Mouse (Mus musculus) forebrain, postnatal 0 days (tissue): ENCODE measurements at regions not wholly inside any gene's neighbourhood (a gene's known extent, or its start where the extent isn't known, plus 50 kb on each side); places are given as distances from the start of the nearest gene placed in this dataset.

ENCODE experiments used
- ATAC-seq: fragments of 200-750 bp; cut with Nextera tagmentation; 2 replicates; pipeline ENCODE4 v1.8.0; 2017; ENCODE audit warnings: mild to moderate bottlenecking, moderate library complexity
- DNase-seq: peaks from one replicate; pipeline ENCODE4 v3.0.0-alpha.2; 2015
- H3K27ac ChIP-seq: fragments of 300-500 bp; sonication (generic); 2 replicates; pipeline ENCODE4 v1.5.1; 2014; ENCODE audit warnings: low read depth, mild to moderate bottlenecking, antibody characterized with exemption, low read length, moderate library complexity, mixed read lengths
- H3K27me3 ChIP-seq: fragments of 300-500 bp; sonication (generic); 2 replicates; pipeline ENCODE4 v1.6.1; 2014; ENCODE audit warnings: mild to moderate bottlenecking, low read length, mixed read lengths; ENCODE audit not compliant: insufficient read depth
- H3K36me3 ChIP-seq: fragments of 300-500 bp; sonication (generic); 2 replicates; pipeline ENCODE4 v1.6.1; 2014; ENCODE audit warnings: mild to moderate bottlenecking, moderate library complexity; ENCODE audit not compliant: insufficient read depth
- H3K4me1 ChIP-seq: fragments of 300-500 bp; sonication (generic); 2 replicates; pipeline ENCODE4 v1.6.1; 2014; ENCODE audit warnings: antibody characterized with exemption; ENCODE audit not compliant: insufficient read depth
- H3K4me2 ChIP-seq: fragments of 300-500 bp; sonication (generic); 2 replicates; pipeline ENCODE4 v1.6.1; 2014; ENCODE audit warnings: low read depth, mild to moderate bottlenecking, moderate library complexity
- H3K4me3 ChIP-seq: fragments of 300-500 bp; sonication (generic); 2 replicates; pipeline ENCODE4 v1.5.1; 2014; ENCODE audit warnings: low read depth, low read length, mixed read lengths
- H3K9ac ChIP-seq: fragments of 300-500 bp; sonication (generic); 2 replicates; pipeline ENCODE4 v1.6.1; 2014; ENCODE audit warnings: mild to moderate bottlenecking
- H3K9me3 ChIP-seq: fragments of 300-500 bp; sonication (generic); 2 replicates; pipeline ENCODE4 v1.6.1; 2016; ENCODE audit warnings: low read length
- CTCF ChIP-seq: sonication (generic); IDR thresholded peaks from 2 replicates; pipeline ENCODE4 v1.5.1; 2016; ENCODE audit warnings: antibody characterized with exemption, control low read depth, low read depth
- WGBS: fragments of 180-500 bp; shearing (Covaris S2); extraction: QIAGEN DNeasy Blood & Tissue Kit; methylation state at CpG from one replicate; pipeline ENCODE4 v1.1.7; 2014; 5-methylcytosine and 5-hydroxymethylcytosine counted together

DNA sequence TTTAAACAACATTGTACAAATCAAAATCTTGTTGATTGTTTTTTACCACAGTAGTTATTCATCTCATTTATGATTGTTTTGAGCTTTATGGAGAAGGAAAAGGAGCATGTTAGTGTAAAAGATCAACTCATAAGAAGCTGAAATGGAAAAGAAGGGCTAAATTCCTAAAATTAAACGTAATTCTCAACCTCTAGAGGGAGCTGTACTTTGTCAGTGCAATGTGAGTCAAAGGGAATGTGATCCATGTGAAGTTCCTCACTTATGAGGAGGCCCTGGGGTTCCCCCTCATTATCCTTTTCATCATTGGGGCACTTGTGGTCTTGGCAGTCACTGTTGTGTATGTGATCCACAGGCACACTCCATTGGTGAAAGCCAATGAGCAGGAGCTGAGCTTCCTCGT lies 54.0 kb upstream of the Vmn2r7 start:
- H3K4me1 ChIP-seq = no peaks in the 10 kb centered on the region
- no peak for DNase-seq
- no peak for TF ChIP-seq CTCF
- no peaks in the 10 kb centered on the region for H3K9me3 ChIP-seq
- no peak overlapping the region for H3K4me3 ChIP-seq
- H3K4me2 ChIP-seq = no peak overlapping the region
- WGBS = 60% methylated on average over 2 of the region's 2 CpGs
- ATAC-seq = no peak
- H3K9ac ChIP-seq = no peak overlapping the region
- H3K27me3 ChIP-seq = no peaks in the 10 kb centered on the region
- H3K27ac ChIP-seq = no peak overlapping the region
- no peaks in the 10 kb centered on the region for H3K36me3 ChIP-seq

DNA sequence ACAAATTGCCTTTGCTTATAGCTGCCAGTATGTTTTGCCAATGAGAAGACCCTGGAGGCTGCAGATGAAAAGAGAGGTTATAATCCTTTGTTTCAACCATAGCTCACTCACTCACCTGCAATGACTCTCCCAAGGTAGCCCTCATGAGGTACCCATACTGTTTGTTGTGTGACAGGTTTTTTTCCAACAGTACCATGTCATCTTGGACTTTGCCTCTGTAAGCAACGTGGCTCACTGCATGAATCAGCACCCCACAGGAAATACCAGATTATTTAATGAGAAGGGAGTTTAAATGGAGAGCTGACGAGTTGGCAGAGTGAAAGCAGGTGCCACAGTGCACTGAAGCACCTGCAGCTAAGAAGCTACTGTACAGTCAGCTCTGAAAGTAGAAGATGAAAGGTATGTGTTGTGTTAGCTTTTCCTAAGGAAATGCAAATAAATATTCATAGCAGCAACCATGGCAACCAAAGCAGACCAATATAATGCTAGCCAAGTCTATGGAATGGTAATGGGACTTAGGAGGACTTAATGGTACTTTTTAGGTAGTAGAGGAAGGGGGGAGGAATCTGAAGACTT lies 56.8 kb upstream of the Vmn2r7 start:
- 33% methylated on average over 2 of the region's 2 CpGs for WGBS
- no peaks in the 10 kb centered on the region for H3K9me3 ChIP-seq
- TF ChIP-seq CTCF = no peak
- no peaks in the 10 kb centered on the region for H3K27me3 ChIP-seq
- no peaks in the 10 kb centered on the region for H3K4me1 ChIP-seq
- DNase-seq (no peak), ATAC-seq (no peak)
- no peak overlapping the region for H3K27ac ChIP-seq
- no peak overlapping the region for H3K4me3 ChIP-seq
- no peak overlapping the region for H3K9ac ChIP-seq
- H3K36me3 ChIP-seq = no peaks in the 10 kb centered on the region
- no peak overlapping the region for H3K4me2 ChIP-seq

DNA sequence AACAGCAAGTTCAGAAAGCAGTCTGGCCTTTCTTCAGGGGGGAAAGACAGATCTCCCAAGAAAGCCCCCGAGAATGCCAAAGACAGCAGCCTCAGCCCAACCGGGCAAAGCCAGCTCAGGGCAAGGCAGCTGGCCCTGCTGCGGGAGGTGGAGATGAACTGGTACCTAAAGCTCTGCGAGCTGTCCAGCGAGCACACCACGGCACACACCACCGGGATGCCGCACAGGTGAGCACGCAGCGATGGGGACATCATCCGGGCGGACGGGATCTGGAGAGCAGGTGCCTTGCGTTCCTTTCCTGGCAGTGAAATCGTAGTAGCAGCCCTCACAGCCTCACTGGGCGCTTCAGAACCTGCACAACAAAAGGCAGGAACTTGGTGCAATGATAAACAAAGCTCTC lies 104.7 kb upstream of the Vmn2r7 start:
- TF ChIP-seq CTCF = no peak
- ATAC-seq = no peak
- 6% methylated on average over 16 of the region's 16 CpGs for WGBS
- Histone ChIP-seq H3K4me1 (peaks cover 3% of the 10 kb centered on the region; the same call in 1 of the 2 replicates), H3K9me3 (no peaks in the 10 kb centered on the region), H3K4me3 (peak overlapping the region; percentile 37), H3K9ac (peak overlapping the region; percentile 45), H3K27ac (no peak overlapping the region), H3K36me3 (no peaks in the 10 kb centered on the region), H3K4me2 (peak overlapping the region; percentile 60), H3K27me3 (no peaks in the 10 kb centered on the region)
- DNase-seq = no peak

DNA sequence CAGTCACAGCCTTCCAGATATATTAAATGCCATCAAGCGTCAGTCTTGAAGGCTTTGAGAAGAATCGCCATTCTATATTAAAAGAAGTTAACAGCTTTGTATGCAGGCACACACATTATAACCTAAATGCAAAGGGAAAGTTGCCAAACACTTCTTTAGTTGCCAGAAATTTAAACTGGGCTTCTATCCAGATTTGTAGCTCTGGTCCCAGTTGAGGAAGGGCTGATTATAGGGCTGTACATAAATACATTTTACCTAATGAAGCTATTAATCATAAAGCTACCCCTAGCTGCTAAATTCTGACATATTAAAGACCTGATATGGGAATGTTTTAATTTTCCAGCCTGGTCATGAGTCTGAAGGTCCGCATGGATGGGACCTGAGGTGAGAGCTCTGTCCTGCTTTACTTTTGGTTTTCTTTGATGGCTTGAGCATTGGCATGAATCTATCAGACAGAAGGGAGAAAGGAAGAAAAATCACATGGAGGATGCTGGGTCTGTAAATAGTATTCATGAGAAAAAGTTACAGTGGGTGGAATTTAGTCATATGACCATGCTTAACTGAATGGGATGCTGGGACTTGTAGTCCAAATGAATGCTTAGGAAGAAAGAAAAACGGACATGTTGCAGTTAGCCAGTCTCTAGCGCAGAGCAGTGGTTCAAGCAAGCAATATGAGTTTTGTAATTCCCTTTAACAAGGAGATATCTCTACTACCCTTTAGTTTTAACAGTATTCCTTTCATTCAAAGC lies 120.3 kb upstream of the Vmn2r7 start:
- peak; percentile 82 for ATAC-seq
- Histone ChIP-seq H3K9ac (no peak overlapping the region), H3K27me3 (no peaks in the 10 kb centered on the region), H3K4me1 (peaks cover 6% of the 10 kb centered on the region; the same call in 1 of the 2 replicates), H3K9me3 (no peaks in the 10 kb centered on the region), H3K36me3 (no peaks in the 10 kb centered on the region), H3K4me2 (no peak overlapping the region), H3K27ac (no peak overlapping the region), H3K4me3 (no peak overlapping the region)
- no peak for TF ChIP-seq CTCF
- DNase-seq = peak; percentile 45
- 63% methylated on average over 5 of the region's 5 CpGs for WGBS

DNA sequence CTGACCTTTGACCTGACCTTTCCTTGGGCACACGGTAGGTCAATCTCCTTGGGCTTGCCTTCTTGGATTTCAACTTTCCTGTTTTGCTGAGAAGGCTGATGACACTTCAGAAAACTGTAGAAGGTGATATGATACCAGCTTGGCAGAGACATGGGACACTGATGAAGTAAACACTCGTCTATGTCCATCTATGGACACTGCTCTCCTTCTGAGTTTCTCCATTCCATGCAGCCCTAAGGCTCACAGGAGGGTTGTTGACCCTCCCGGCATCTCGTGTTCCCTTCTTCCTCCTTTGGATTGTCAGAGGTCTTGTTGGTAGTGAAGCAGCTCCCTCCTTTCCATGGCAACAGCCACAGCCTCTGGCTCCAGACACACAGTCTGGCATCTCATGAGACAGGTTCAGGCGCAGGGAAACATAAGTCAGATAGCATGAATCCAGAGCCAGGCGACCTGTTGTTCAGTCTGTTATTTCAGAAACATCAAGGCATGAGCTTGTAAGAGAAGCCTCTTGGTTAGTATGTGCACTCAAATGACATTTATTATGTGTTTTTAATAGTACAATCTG lies 120.9 kb upstream of the Vmn2r7 start:
- Histone ChIP-seq H3K27ac (no peak overlapping the region), H3K9me3 (no peaks in the 10 kb centered on the region), H3K4me2 (no peak overlapping the region), H3K9ac (no peak overlapping the region), H3K4me3 (no peak overlapping the region), H3K27me3 (no peaks in the 10 kb centered on the region), H3K4me1 (peaks cover 6% of the 10 kb centered on the region; the same call in 1 of the 2 replicates), H3K36me3 (no peaks in the 10 kb centered on the region)
- WGBS = 70% methylated on average over 6 of the region's 6 CpGs
- ATAC-seq = peak; percentile 79
- no peak for TF ChIP-seq CTCF
- DNase-seq = peak; percentile 29

DNA sequence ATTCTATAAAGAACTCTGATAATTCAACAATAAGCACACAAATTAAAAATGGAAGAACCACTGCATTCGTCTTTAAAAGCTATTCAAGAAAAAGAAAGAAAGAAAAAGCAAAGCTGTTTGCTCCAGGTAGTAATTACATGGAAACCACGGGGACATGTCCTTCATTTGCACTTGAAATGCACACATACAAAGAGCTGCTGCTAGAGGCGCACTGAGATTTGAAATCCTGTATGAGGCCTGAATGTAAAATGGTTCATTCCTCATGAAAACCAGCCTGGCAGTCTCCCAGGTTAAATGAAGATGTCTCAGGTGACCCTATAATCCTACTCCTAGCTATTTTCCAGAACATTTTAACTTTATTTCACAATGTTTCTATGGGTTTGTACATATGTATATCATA lies 123.7 kb upstream of the Vmn2r7 start:
- no peaks in the 10 kb centered on the region for H3K9me3 ChIP-seq
- ATAC-seq = peak; percentile 23; the same call in 1 of the 2 replicates

DNA sequence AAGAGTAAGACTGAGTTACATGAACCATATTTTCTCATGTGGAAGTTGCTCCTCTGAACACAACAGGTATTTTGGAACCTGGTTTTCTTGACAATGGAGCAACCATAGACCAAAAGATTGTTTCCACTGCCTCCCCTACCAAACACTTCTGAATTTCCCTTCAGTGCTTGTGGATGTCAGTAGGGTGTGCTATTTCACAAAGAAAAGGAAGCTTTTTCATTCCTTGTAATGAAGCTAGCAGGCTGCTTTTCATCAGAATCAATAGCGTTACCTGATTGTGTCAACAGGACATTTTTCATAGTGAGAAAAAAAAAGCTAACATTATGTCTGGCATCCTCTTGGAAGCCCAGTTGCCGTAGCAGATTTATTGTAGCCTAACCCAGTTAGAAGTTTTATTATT lies 124.8 kb upstream of the Kcnab1 start:
- Histone ChIP-seq H3K4me3 (no peak overlapping the region), H3K4me1 (no peaks in the 10 kb centered on the region), H3K9ac (no peak overlapping the region), H3K4me2 (no peak overlapping the region), H3K36me3 (no peaks in the 10 kb centered on the region), H3K27ac (no peak overlapping the region), H3K27me3 (no peaks in the 10 kb centered on the region), H3K9me3 (no peaks in the 10 kb centered on the region)
- DNase-seq (peak; percentile 48), ATAC-seq (peak; percentile 76)
- WGBS = 42% methylated on average over 2 of the region's 2 CpGs
- TF ChIP-seq CTCF = peak; percentile 78

More for the DNA sequence above, 123.7 kb upstream of the Vmn2r7 start:
- Histone ChIP-seq H3K36me3 (no peaks in the 10 kb centered on the region), H3K27ac (no peak overlapping the region), H3K9ac (no peak overlapping the region), H3K4me1 (peaks cover 6% of the 10 kb centered on the region; the same call in 1 of the 2 replicates), H3K27me3 (no peaks in the 10 kb centered on the region), H3K4me2 (no peak overlapping the region), H3K4me3 (no peak overlapping the region)
- no peak for TF ChIP-seq CTCF
- DNase-seq = no peak
- WGBS = 18% methylated on average over 3 of the region's 3 CpGs
